Mouse (Mus musculus) bone marrow macrophage, adult 2 months (primary cell): ENCODE measurements around the gene Arpc1b.

Experiments
- CTCF ChIP-seq: IDR thresholded peaks from 2 replicates; pipeline ENCODE4 v1.5.1; 2012; ENCODE audit warnings: low read depth, mild to moderate bottlenecking, low read length, moderate library complexity
- POLR2A ChIP-seq: IDR thresholded peaks from 2 replicates; pipeline ENCODE4 v1.6.1; 2012; ENCODE audit warnings: mild to moderate bottlenecking, low read depth, low read length, borderline replicate concordance

DNA sequence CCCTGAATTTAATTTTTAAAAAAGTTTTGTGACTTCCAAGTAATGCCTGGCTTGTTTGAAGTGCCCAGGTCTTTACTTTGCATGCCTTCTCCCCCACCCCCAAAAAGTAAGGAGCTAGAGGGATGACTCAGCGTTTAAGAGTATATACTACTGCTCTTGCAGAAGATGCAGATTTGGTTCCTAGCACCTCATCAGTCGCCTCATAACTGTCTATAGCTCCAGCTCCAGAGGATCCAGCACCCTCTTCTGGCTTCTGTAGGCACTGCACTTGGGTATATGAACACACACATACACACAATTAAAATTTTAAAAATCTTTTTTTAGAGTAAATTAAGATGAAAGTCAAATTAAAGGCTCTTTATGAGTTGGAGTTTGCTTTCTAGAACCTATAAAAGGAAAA, 25.8 kb upstream of the Arpc1b start:
- no peak for TF ChIP-seq POLR2A
- TF ChIP-seq CTCF = no peak
